25 mouse cellular contexts compared by ENCODE assay signal in the genomic region with DNA sequence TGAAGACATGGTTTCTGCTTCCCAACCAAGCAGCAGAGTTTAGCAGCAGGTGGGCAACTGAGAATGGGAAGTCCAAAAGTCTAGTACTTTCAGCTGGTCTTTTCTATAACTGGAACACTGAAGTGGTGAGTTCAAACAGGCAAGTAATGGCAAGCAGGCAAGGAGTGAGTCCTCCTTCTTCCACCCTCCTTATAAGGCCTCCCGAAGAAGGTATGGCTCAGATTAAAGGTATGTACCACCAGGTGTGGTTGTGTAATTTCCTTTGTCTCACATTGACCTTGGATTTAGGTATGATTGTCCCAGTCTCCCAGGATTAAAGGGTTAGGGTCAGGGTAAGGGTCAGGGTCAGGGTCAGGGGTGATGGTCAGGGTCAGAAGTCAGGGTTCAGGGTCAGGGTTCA. TPM values are rescaled to one million over a fixed set of nuclear protein-coding genes. Genes with fewer than 3 reads are reported as not detected.
DNase-seq lines count a peak whose midpoint lies in the region; ATAC-seq and TF ChIP-seq lines count a peak whose summit lies in the region.
"Had no signal": no experiment of that assay in that cellular context is flagged by ENCODE, and none has a peak within 500 bp of the region (broad histone marks: within the 10 kb centered on the region; RNA-seq: fewer than 3 reads in every experiment).

No protein-coding gene starts in this region.

- H3K9me3 ChIP-seq in hindbrain, embryonic 11.5 days (ENCODE audit: control insufficient read depth, low read length): no peaks in the 10 kb centered on the region
- H3K9me3 ChIP-seq in hindbrain, embryonic 13.5 days: no peaks in the 10 kb centered on the region
- H3K9me3 ChIP-seq in G1E (replicated peaks): no peaks in the 10 kb centered on the region
- H3K9me3 ChIP-seq: embryonic facial prominence, embryonic 13.5 days; forebrain, embryonic 13.5 days; limb, embryonic 15.5 days; midbrain, embryonic 15.5 days; neural tube, embryonic 12.5 days had no signal

- WGBS in hindbrain, embryonic 11.5 days: 100% methylated on average over 1 of the region's 1 CpGs
- WGBS in hindbrain, embryonic 13.5 days: 97% methylated on average over 1 of the region's 1 CpGs

- H3K4me2 ChIP-seq in hindbrain, embryonic 11.5 days (replicated peaks; ENCODE audit: low read depth, low read length): no peak overlapping the region
- H3K4me2 ChIP-seq in hindbrain, embryonic 13.5 days: no peak overlapping the region
- H3K4me2 ChIP-seq: embryonic facial prominence, embryonic 13.5 days; forebrain, embryonic 13.5 days; heart, embryonic 13.5 days; hindbrain, embryonic 14.5 days; limb, embryonic 15.5 days; midbrain, embryonic 15.5 days; neural tube, embryonic 12.5 days had no signal

- intact Hi-C loops in left cerebral cortex, postnatal 4 days (cut with DNase I): no loop called here

- no peak overlapping the region for H3K4me3 ChIP-seq in hindbrain, embryonic 11.5 days (ENCODE audit: low read depth, low read length)
- no peak overlapping the region for H3K4me3 ChIP-seq in hindbrain, embryonic 13.5 days
- H3K4me3 ChIP-seq in G1E (ENCODE audit: low read depth, low read length): no peak overlapping the region
- H3K4me3 ChIP-seq: embryonic facial prominence, embryonic 13.5 days; forebrain, embryonic 13.5 days; heart, embryonic 13.5 days; left cerebral cortex, adult 2 months; limb, embryonic 15.5 days; midbrain, embryonic 15.5 days; neural tube, embryonic 12.5 days had no signal

- H3K27ac ChIP-seq in hindbrain, embryonic 11.5 days (ENCODE audit: low read depth, low read length): no peak overlapping the region
- H3K27ac ChIP-seq in hindbrain, embryonic 13.5 days: no peak overlapping the region
- H3K27ac ChIP-seq: embryonic facial prominence, embryonic 13.5 days; forebrain, embryonic 13.5 days; heart, embryonic 13.5 days; hindbrain, embryonic 14.5 days; left cerebral cortex, adult 2 months; limb, embryonic 15.5 days; midbrain, embryonic 15.5 days; neural tube, embryonic 12.5 days had no signal

- DNase-seq in hindbrain, embryonic 11.5 days (ENCODE audit: low spot score): peak; percentile 20
- DNase-seq in 416B (ENCODE audit: low read depth): peak; percentile 9
- no peak for DNase-seq in G1E (ENCODE audit: low spot score)
- no peak for DNase-seq in layer of hippocampus, adult 8-10 months (ENCODE audit: low spot score in 2 of 2)
- DNase-seq in left cerebral cortex, postnatal 4 days: no peak
- DNase-seq in urinary bladder, postnatal 25 days (ENCODE audit: low spot score): no peak
- DNase-seq: adrenal gland, postnatal 14 days; cerebellum, postnatal 10 days; gastrocnemius, postnatal 25 days; kidney, adult 2 months; lung, postnatal 14 days had no signal

- no peak for TF ChIP-seq CTCF in G1E (IDR thresholded peaks at IDR 0.05; ENCODE audit: low read depth, low read length)

- H3K27me3 ChIP-seq in hindbrain, embryonic 11.5 days (ENCODE audit: control insufficient read depth, insufficient read depth, low read length): no peaks in the 10 kb centered on the region
- H3K27me3 ChIP-seq in hindbrain, embryonic 13.5 days: no peaks in the 10 kb centered on the region
- no peaks in the 10 kb centered on the region for H3K27me3 ChIP-seq in G1E (ENCODE audit: insufficient read depth, low read length)
- H3K27me3 ChIP-seq: CH12.LX; embryonic facial prominence, embryonic 13.5 days; forebrain, embryonic 13.5 days; heart, embryonic 13.5 days; limb, embryonic 15.5 days; midbrain, embryonic 15.5 days; neural tube, embryonic 12.5 days had no signal

- no peaks in the 10 kb centered on the region for H3K36me3 ChIP-seq in hindbrain, embryonic 11.5 days (ENCODE audit: control insufficient read depth, insufficient read depth, low read length)
- no peaks in the 10 kb centered on the region for H3K36me3 ChIP-seq in hindbrain, embryonic 13.5 days
- no peaks in the 10 kb centered on the region for H3K36me3 ChIP-seq in G1E (replicated peaks)
- H3K36me3 ChIP-seq: embryonic facial prominence, embryonic 13.5 days; heart, embryonic 13.5 days; limb, embryonic 15.5 days; midbrain, embryonic 15.5 days; neural tube, embryonic 12.5 days had no signal

- no peak overlapping the region for H3K9ac ChIP-seq in hindbrain, embryonic 11.5 days (ENCODE audit: low read depth, low read length)
- no peak overlapping the region for H3K9ac ChIP-seq in hindbrain, embryonic 13.5 days
- H3K9ac ChIP-seq: embryonic facial prominence, embryonic 13.5 days; forebrain, embryonic 13.5 days; heart, embryonic 13.5 days; hindbrain, embryonic 14.5 days; limb, embryonic 15.5 days; midbrain, embryonic 15.5 days; neural tube, embryonic 12.5 days had no signal

- ATAC-seq in hindbrain, embryonic 11.5 days (ENCODE audit: low FRiP score): no peak
- no peak for ATAC-seq in hindbrain, embryonic 13.5 days (ENCODE audit: low FRiP score)
- peak; percentile 22; the same call in 1 of the 2 replicates for ATAC-seq in G1E (ENCODE audit: extremely low read depth, insufficient number of reproducible peaks, low FRiP score, poor library complexity, severe bottlenecking)
- peak; percentile 69 for ATAC-seq in inflammation-experienced regulatory T-cells, adult 6 months
- ATAC-seq: forebrain, embryonic 13.5 days; midbrain, embryonic 15.5 days had no signal

- no peaks in the 10 kb centered on the region for H3K4me1 ChIP-seq in hindbrain, embryonic 11.5 days (replicated peaks; ENCODE audit: control insufficient read depth, insufficient read depth, low read length)
- no peaks in the 10 kb centered on the region for H3K4me1 ChIP-seq in hindbrain, embryonic 13.5 days (replicated peaks)
- H3K4me1 ChIP-seq in G1E (ENCODE audit: insufficient read depth, low read depth, low read length): no peaks in the 10 kb centered on the region
- H3K4me1 ChIP-seq: embryonic facial prominence, embryonic 13.5 days; forebrain, embryonic 13.5 days; heart, embryonic 13.5 days; limb, embryonic 15.5 days; midbrain, embryonic 15.5 days; neural tube, embryonic 12.5 days had no signal

RNA-seq across cellular contexts. Expression of gene Tcstv3, which starts 4.0 kb away (rescaled TPM):
- polyA plus RNA-seq in hindbrain, embryonic 11.5 days (2014; fragmentation: Nextera tagmentation; extraction: Ambion mirVana): not detected in 2 replicates
- polyA plus RNA-seq in hindbrain, embryonic 13.5 days (2015; fragmentation: Nextera tagmentation; extraction: Ambion mirVana): not detected in 2 replicates
- not detected in 2 replicates for total RNA-seq in G1E (2014; fragmentation: Nextera tagmentation)
- total RNA-seq in G1E (2017): 0.33 TPM in 1 of 2 replicates, not detected in the other
- polyA plus RNA-seq in G1E (2012): not detected in 2 replicates
- polyA plus RNA-seq in inflammation-experienced regulatory T-cells, adult 6 months (2017; shearing (Covaris generic)): not detected
- not detected for total RNA-seq in layer of hippocampus, adult 8-10 months (2022)
- not detected for total RNA-seq in left cerebral cortex, postnatal 4 days (2021)
- total RNA-seq: adrenal gland, postnatal 14 days; CH12.LX; gastrocnemius, postnatal 25 days; layer of hippocampus, adult 18-20 months; left cerebral cortex, adult 2 months had no signal
- polyA plus RNA-seq: embryonic facial prominence, embryonic 13.5 days; forebrain, embryonic 13.5 days; heart, embryonic 13.5 days; hindbrain, embryonic 14.5 days; kidney, adult 2 months; limb, embryonic 15.5 days; midbrain, embryonic 15.5 days; neural tube, embryonic 12.5 days; testis, adult 2 months; urinary bladder, adult 2 months had no signal

RNA-seq across cellular contexts. Expression of gene BC147527, which starts 20.5 kb away (rescaled TPM):
- polyA plus RNA-seq in hindbrain, embryonic 11.5 days (2014; fragmentation: Nextera tagmentation; extraction: Ambion mirVana): 0.11 and 0.13 TPM in 2 replicates
- polyA plus RNA-seq in hindbrain, embryonic 13.5 days (2015; fragmentation: Nextera tagmentation; extraction: Ambion mirVana): 0.10 TPM in 1 of 2 replicates, not detected in the other
- not detected in 2 replicates for total RNA-seq in G1E (2014; fragmentation: Nextera tagmentation)
- not detected in 2 replicates for total RNA-seq in G1E (2017)
- not detected in 2 replicates for polyA plus RNA-seq in G1E (2012)
- polyA plus RNA-seq in inflammation-experienced regulatory T-cells, adult 6 months (2017; shearing (Covaris generic)): 10 to 100 TPM; 28.6 to 70.5 (median 48.6) TPM
- total RNA-seq in layer of hippocampus, adult 8-10 months (2022): under 1 TPM in 1 of 4 experiments, not detected in 3; 0.52 TPM
- not detected for total RNA-seq in left cerebral cortex, postnatal 4 days (2021)
- total RNA-seq: adrenal gland, postnatal 14 days; gastrocnemius, postnatal 25 days; layer of hippocampus, adult 18-20 months; left cerebral cortex, adult 2 months had no signal
- polyA plus RNA-seq: forebrain, embryonic 13.5 days; hindbrain, embryonic 14.5 days; midbrain, embryonic 15.5 days had no signal

RNA-seq across cellular contexts. Expression of gene AF067061, which starts 57.8 kb away (rescaled TPM):
- polyA plus RNA-seq in hindbrain, embryonic 11.5 days (2014; fragmentation: Nextera tagmentation; extraction: Ambion mirVana): not detected in 2 replicates
- polyA plus RNA-seq in hindbrain, embryonic 13.5 days (2015; fragmentation: Nextera tagmentation; extraction: Ambion mirVana): not detected in 2 replicates
- total RNA-seq in G1E (2014; fragmentation: Nextera tagmentation): not detected in 2 replicates
- 0.66 TPM in 1 of 2 replicates, not detected in the other for total RNA-seq in G1E (2017)
- not detected in 2 replicates for polyA plus RNA-seq in G1E (2012)
- polyA plus RNA-seq in inflammation-experienced regulatory T-cells, adult 6 months (2017; shearing (Covaris generic)): not detected
- not detected for total RNA-seq in layer of hippocampus, adult 8-10 months (2022)
- not detected for total RNA-seq in left cerebral cortex, postnatal 4 days (2021)
- total RNA-seq: adrenal gland, postnatal 14 days; gastrocnemius, postnatal 25 days; layer of hippocampus, adult 18-20 months; left cerebral cortex, adult 2 months had no signal
- polyA plus RNA-seq: embryonic facial prominence, embryonic 13.5 days; forebrain, embryonic 13.5 days; heart, embryonic 13.5 days; hindbrain, embryonic 14.5 days; kidney, adult 2 months; limb, embryonic 15.5 days; midbrain, embryonic 15.5 days; neural tube, embryonic 12.5 days; testis, adult 2 months; urinary bladder, adult 2 months had no signal

Comparison
In these comparisons a context has a peak if more than half of its experiments do, and no peak if none do; other contexts are left out.
1. ATAC-seq: peak in G1E (single experiment) and inflammation-experienced regulatory T-cells, adult 6 months (single experiment); none in hindbrain, embryonic 11.5 days (single experiment) and hindbrain, embryonic 13.5 days (single experiment).
2. DNase-seq: peak in hindbrain, embryonic 11.5 days (single experiment) and 416B (single experiment); none in G1E (single experiment), layer of hippocampus, adult 8-10 months (0 of 2), left cerebral cortex, postnatal 4 days (single experiment) and urinary bladder, postnatal 25 days (single experiment).
3. RNA of gene BC147527, which starts 20.5 kb away (polyA plus RNA-seq): 28.6 to 70.5 TPM in inflammation-experienced regulatory T-cells, adult 6 months; 0.11 to 0.13 TPM in hindbrain, embryonic 11.5 days, 0.10 TPM in hindbrain, embryonic 13.5 days and not detected in G1E; every median in the first group is over 10 times any median in the second.